Mouse (Mus musculus) brain, embryonic 14.5 days (tissue): Measurements from ENCODE around the gene Sbf2.

Experiments used
- CTCF ChIP-seq: fragments of 200-500 bp; IDR thresholded peaks from 2 replicates; pipeline ENCODE4 v1.5.1; 2012; ENCODE audit warnings: inconsistent platforms, mild to moderate bottlenecking, moderate library complexity, borderline replicate concordance; ENCODE audit not compliant: insufficient read depth, insufficient read length; ENCODE audit errors: extremely low read depth
- POLR2A ChIP-seq: fragments of 200-500 bp; IDR thresholded peaks from 2 replicates; pipeline ENCODE4 v1.6.1; 2012; ENCODE audit warnings: mild to moderate bottlenecking, inconsistent platforms, borderline replicate concordance; ENCODE audit not compliant: poor library complexity, insufficient read depth, insufficient read length, severe bottlenecking; ENCODE audit errors: extremely low read depth

DNA sequence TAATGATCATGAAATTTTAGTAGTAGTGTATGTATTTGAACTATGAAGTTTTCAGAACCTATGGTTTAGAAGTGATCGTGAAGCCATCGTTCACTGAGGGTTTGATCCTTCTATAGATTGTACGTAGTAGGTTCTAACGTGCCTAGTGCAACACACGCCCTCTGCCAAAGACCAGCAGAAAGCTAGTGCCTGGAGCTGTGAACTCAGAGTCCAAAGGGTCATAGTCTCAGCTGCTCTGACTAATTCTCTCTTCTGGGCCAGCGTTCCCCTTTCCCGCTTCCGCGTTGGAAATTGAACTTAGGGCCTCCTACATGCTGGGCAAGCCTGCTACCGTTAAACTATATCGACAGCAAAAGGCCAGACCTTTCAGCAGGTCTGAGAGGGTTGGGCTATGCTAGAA lies 1.1 kb upstream of the Sbf2 start:
- TF ChIP-seq POLR2A (no peak), CTCF (no peak)
